Mouse (Mus musculus) hindbrain, embryonic 11.5 days (tissue): ENCODE measurements at regions not wholly inside any gene's neighbourhood (a gene's known extent, or its start where the extent isn't known, plus 50 kb on each side); places are given as distances from the start of the nearest gene placed in this dataset.

Source experiments
- ATAC-seq: fragments of 200-750 bp; cut with Nextera tagmentation; 2 replicates; pipeline ENCODE4 v1.8.0; 2017; ENCODE audit warnings: mild to moderate bottlenecking, moderate TSS enrichment, moderate library complexity; ENCODE audit not compliant: low FRiP score
- DNase-seq: peaks from one replicate; pipeline ENCODE4 v3.0.0-alpha.2; 2015; ENCODE audit warnings: low spot score
- H3K27ac ChIP-seq: fragments of 300-500 bp; sonication (generic); 2 replicates; pipeline ENCODE4 v1.5.1; 2014; ENCODE audit warnings: mild to moderate bottlenecking, low read depth, low read length
- H3K27me3 ChIP-seq: fragments of 300-500 bp; sonication (generic); 2 replicates; pipeline ENCODE4 v1.6.1; 2014; ENCODE audit warnings: mild to moderate bottlenecking, low read length, moderate library complexity, mixed read lengths; ENCODE audit not compliant: control insufficient read depth, insufficient read depth
- H3K36me3 ChIP-seq: fragments of 300-500 bp; sonication (generic); 2 replicates; pipeline ENCODE4 v1.6.1; 2014; ENCODE audit warnings: mild to moderate bottlenecking, low read length, moderate library complexity, mixed read lengths; ENCODE audit not compliant: control insufficient read depth, insufficient read depth
- H3K4me1 ChIP-seq: fragments of 300-500 bp; sonication (generic); replicated peaks from 2 replicates; pipeline ENCODE4 v1.6.1; 2014; ENCODE audit warnings: low read length, mixed read lengths; ENCODE audit not compliant: control insufficient read depth, insufficient read depth
- H3K4me2 ChIP-seq: fragments of 300-500 bp; sonication (generic); replicated peaks from 2 replicates; pipeline ENCODE4 v1.6.1; 2014; ENCODE audit warnings: mild to moderate bottlenecking, low read depth, low read length
- H3K4me3 ChIP-seq: fragments of 300-500 bp; sonication (generic); 2 replicates; pipeline ENCODE4 v1.5.1; 2014; ENCODE audit warnings: low read depth, low read length
- H3K9ac ChIP-seq: fragments of 300-500 bp; sonication (generic); 2 replicates; pipeline ENCODE4 v1.6.1; 2014; ENCODE audit warnings: low read depth, low read length
- H3K9me3 ChIP-seq: fragments of 300-500 bp; sonication (generic); 2 replicates; pipeline ENCODE4 v1.6.1; 2016; ENCODE audit warnings: low read length; ENCODE audit not compliant: control insufficient read depth
- WGBS: fragments of 180-500 bp; shearing (Covaris S2); extraction: QIAGEN DNeasy Blood & Tissue Kit; methylation state at CpG from one replicate; pipeline ENCODE4 v1.1.7; 2014; 5-methylcytosine and 5-hydroxymethylcytosine counted together

- no peak for DNase-seq
- Histone ChIP-seq H3K27ac (no peak overlapping the region), H3K9me3 (no peaks in the 10 kb centered on the region), H3K27me3 (no peaks in the 10 kb centered on the region), H3K4me2 (no peak overlapping the region), H3K4me1 (no peaks in the 10 kb centered on the region), H3K4me3 (no peak overlapping the region), H3K9ac (no peak overlapping the region), H3K36me3 (no peaks in the 10 kb centered on the region)
- no peak for ATAC-seq
- WGBS: 91% methylated on average over 1 of the region's 1 CpGs
These were observed 112.5 kb upstream of the Rnf32 start for GRCm38 (mm10) chr5:29083288-29083687.

GRCm38 (mm10) chr5:29054393-29054792 is 141.4 kb upstream of the Rnf32 start:
- H3K4me2 ChIP-seq: no peak overlapping the region
- no peaks in the 10 kb centered on the region for H3K27me3 ChIP-seq
- H3K9me3 ChIP-seq: no peaks in the 10 kb centered on the region
- WGBS: 85% methylated on average over 1 of the region's 1 CpGs
- H3K4me3 ChIP-seq: no peak overlapping the region
- H3K36me3 ChIP-seq: no peaks in the 10 kb centered on the region
- no peak overlapping the region for H3K27ac ChIP-seq
- no peaks in the 10 kb centered on the region for H3K4me1 ChIP-seq
- DNase-seq (no peak), ATAC-seq (no peak)
- no peak overlapping the region for H3K9ac ChIP-seq

GRCm38 (mm10) chr5:29036636-29037035 is 159.2 kb upstream of the Rnf32 start:
- peak; percentile 42 for DNase-seq
- Histone ChIP-seq H3K27ac (no peak overlapping the region), H3K9me3 (no peaks in the 10 kb centered on the region), H3K4me3 (no peak overlapping the region), H3K4me1 (no peaks in the 10 kb centered on the region), H3K27me3 (no peaks in the 10 kb centered on the region), H3K4me2 (no peak overlapping the region), H3K36me3 (no peaks in the 10 kb centered on the region), H3K9ac (no peak overlapping the region)
- 75% methylated on average over 20 of the region's 20 CpGs for WGBS
- ATAC-seq: no peak

- Histone ChIP-seq H3K27ac (no peak overlapping the region), H3K27me3 (no peaks in the 10 kb centered on the region), H3K36me3 (no peaks in the 10 kb centered on the region), H3K9ac (no peak overlapping the region), H3K4me1 (no peaks in the 10 kb centered on the region), H3K4me2 (no peak overlapping the region), H3K9me3 (no peaks in the 10 kb centered on the region), H3K4me3 (no peak overlapping the region)
- ATAC-seq (no peak), DNase-seq (no peak)
- WGBS: 65% methylated on average over 4 of the region's 4 CpGs
These were observed 162.3 kb upstream of the Rnf32 start for GRCm38 (mm10) chr5:29033462-29033997.

GRCm38 (mm10) chr5:29030525-29030924 is 165.3 kb upstream of the Rnf32 start:
- 70% methylated on average over 5 of the region's 5 CpGs for WGBS
- no peaks in the 10 kb centered on the region for H3K9me3 ChIP-seq
- no peak overlapping the region for H3K9ac ChIP-seq
- no peaks in the 10 kb centered on the region for H3K36me3 ChIP-seq
- no peak overlapping the region for H3K27ac ChIP-seq
- no peaks in the 10 kb centered on the region for H3K27me3 ChIP-seq
- H3K4me1 ChIP-seq: no peaks in the 10 kb centered on the region
- no peak for DNase-seq
- H3K4me3 ChIP-seq: no peak overlapping the region
- no peak for ATAC-seq
- no peak overlapping the region for H3K4me2 ChIP-seq

- Histone ChIP-seq H3K4me2 (no peak overlapping the region), H3K4me1 (no peaks in the 10 kb centered on the region), H3K27ac (no peak overlapping the region), H3K9me3 (no peaks in the 10 kb centered on the region), H3K9ac (no peak overlapping the region), H3K36me3 (no peaks in the 10 kb centered on the region), H3K4me3 (no peak overlapping the region), H3K27me3 (no peaks in the 10 kb centered on the region)
- WGBS: 83% methylated on average over 5 of the region's 5 CpGs
- DNase-seq: no peak
- no peak for ATAC-seq
These were observed 165.8 kb upstream of the Rnf32 start for GRCm38 (mm10) chr5:29029957-29030356.

GRCm38 (mm10) chr5:29025045-29025444 is 170.7 kb upstream of the Rnf32 start:
- H3K27ac ChIP-seq: no peak overlapping the region
- no peaks in the 10 kb centered on the region for H3K4me1 ChIP-seq
- DNase-seq (no peak), ATAC-seq (no peak)
- H3K4me3 ChIP-seq: no peak overlapping the region
- H3K4me2 ChIP-seq: no peak overlapping the region
- H3K9ac ChIP-seq: no peak overlapping the region
- no peaks in the 10 kb centered on the region for H3K27me3 ChIP-seq
- no peaks in the 10 kb centered on the region for H3K9me3 ChIP-seq
- H3K36me3 ChIP-seq: no peaks in the 10 kb centered on the region

GRCm38 (mm10) chr5:28992796-28993195 is 203.0 kb upstream of the Rnf32 start:
- WGBS: 94% methylated on average over 2 of the region's 2 CpGs
- no peak overlapping the region for H3K27ac ChIP-seq
- no peaks in the 10 kb centered on the region for H3K36me3 ChIP-seq
- H3K9me3 ChIP-seq: no peaks in the 10 kb centered on the region
- H3K4me1 ChIP-seq: no peaks in the 10 kb centered on the region
- H3K4me2 ChIP-seq: no peak overlapping the region
- H3K9ac ChIP-seq: no peak overlapping the region
- DNase-seq (no peak), ATAC-seq (no peak)
- no peaks in the 10 kb centered on the region for H3K27me3 ChIP-seq
- H3K4me3 ChIP-seq: no peak overlapping the region

GRCm38 (mm10) chr5:28979932-28980331 is 215.9 kb upstream of the Rnf32 start:
- ATAC-seq (no peak), DNase-seq (no peak)
- H3K36me3 ChIP-seq: no peaks in the 10 kb centered on the region
- no peaks in the 10 kb centered on the region for H3K27me3 ChIP-seq
- no peak overlapping the region for H3K4me2 ChIP-seq
- no peaks in the 10 kb centered on the region for H3K9me3 ChIP-seq
- 68% methylated on average over 1 of the region's 1 CpGs for WGBS
- no peak overlapping the region for H3K27ac ChIP-seq
- H3K4me3 ChIP-seq: no peak overlapping the region
- H3K4me1 ChIP-seq: no peaks in the 10 kb centered on the region
- no peak overlapping the region for H3K9ac ChIP-seq
